Mouse (Mus musculus): ENCODE measurements around the gene Lrrc8d. TPM values are rescaled to one million over a fixed set of nuclear protein-coding genes. Genes with fewer than 3 reads are reported as not detected.

Gene Lrrc8d
- polyA plus RNA-seq, 1 experiment from 2014 or later: 35.7 TPM

DNA sequence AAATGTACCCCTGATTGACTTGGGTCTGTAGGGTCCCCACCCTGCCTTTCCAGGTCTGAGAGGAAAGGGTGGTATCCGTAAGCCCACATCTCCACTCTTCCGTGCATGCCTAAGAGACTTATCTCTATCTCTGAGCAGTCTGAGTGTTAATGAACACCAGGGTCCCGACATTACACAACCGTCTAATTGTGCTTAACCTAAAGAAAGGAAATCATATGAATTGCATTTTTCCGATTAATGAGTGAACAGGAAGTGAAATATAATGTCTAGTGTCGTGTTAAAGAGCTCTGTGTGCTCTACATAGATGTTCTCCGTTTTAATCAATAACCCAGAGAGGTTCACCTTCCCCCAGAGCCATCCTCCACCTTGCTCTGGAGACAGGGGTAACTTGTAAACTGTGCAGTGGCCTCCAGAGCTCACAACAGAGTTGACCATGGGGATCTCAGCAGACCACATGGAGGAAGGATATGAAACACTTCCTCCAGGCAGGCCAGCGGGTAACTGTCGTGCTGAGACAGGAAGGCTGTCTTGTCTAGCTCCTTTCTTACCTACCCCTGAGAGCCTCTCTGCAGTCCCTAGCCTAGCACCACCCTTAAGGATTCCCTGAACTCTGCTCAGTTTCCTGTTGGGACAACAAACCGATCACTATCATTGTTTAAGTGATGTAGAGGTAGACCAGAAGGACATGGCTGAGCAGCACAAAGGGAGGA lies 144.4 kb downstream of the Lrrc8d start:
- no peaks in the 10 kb centered on the region for H3K27me3 ChIP-seq (ENCODE audit: control insufficient read depth, insufficient read depth, low read length)
- no peak for ATAC-seq (ENCODE audit: low read depth)
- H3K4me3 ChIP-seq (ENCODE audit: low read depth, low read length): no peak overlapping the region
- H3K4me2 ChIP-seq (ENCODE audit: low read depth, low read length): no peak overlapping the region
- no peaks in the 10 kb centered on the region for H3K36me3 ChIP-seq (ENCODE audit: control insufficient read depth, insufficient read depth, low read length)
- WGBS: 88% methylated on average over 10 of the region's 10 CpGs
- H3K9me3 ChIP-seq (ENCODE audit: control insufficient read depth, low read length): no peaks in the 10 kb centered on the region
- no peak overlapping the region for H3K9ac ChIP-seq (replicated peaks; ENCODE audit: low read depth, low read length)
- no peaks in the 10 kb centered on the region for H3K4me1 ChIP-seq (ENCODE audit: control insufficient read depth, insufficient read depth, low read length)
- H3K27ac ChIP-seq (ENCODE audit: low read depth, low read length): no peak overlapping the region

GRCm38 (mm10) chr5:105845041-105845440 lies 145.3 kb downstream of the Lrrc8d start:
- H3K4me2 ChIP-seq (ENCODE audit: low read depth, low read length): no peak overlapping the region
- H3K4me3 ChIP-seq (ENCODE audit: low read depth, low read length): no peak overlapping the region
- no peak overlapping the region for H3K27ac ChIP-seq (ENCODE audit: low read depth, low read length)
- H3K27me3 ChIP-seq (ENCODE audit: control insufficient read depth, insufficient read depth, low read length): no peaks in the 10 kb centered on the region
- no peak overlapping the region for H3K9ac ChIP-seq (replicated peaks; ENCODE audit: low read depth, low read length)
- H3K9me3 ChIP-seq (ENCODE audit: control insufficient read depth, low read length): no peaks in the 10 kb centered on the region
- ATAC-seq (ENCODE audit: low read depth): no peak
- H3K4me1 ChIP-seq (ENCODE audit: control insufficient read depth, insufficient read depth, low read length): 0 out of 2 replicates have a peak, but pooled peaks cover under 1% of the 10 kb centered on the region
- WGBS: 89% methylated on average over 2 of the region's 2 CpGs
- H3K36me3 ChIP-seq (ENCODE audit: control insufficient read depth, insufficient read depth, low read length): no peaks in the 10 kb centered on the region

DNA sequence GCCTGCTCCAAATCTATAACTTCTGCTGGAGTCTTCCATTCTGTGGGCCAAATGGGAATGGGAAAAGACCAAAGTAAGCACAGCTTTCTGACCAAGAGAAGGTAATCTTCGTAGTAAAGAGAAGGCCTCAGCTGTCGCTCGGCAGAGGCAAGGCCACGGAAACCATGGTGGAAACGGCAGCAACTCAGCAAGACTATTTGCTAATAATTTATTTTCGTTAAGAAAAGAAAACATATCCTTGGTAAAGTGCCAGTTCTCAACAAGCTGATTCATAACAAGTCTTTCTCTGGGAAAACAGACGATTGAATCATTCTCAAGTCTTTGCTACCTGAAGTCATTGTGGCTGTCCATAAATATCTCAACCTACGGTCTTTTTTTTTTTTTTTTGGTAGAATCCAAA lies 148.0 kb downstream of the Lrrc8d start:
- 88% methylated on average over 8 of the region's 8 CpGs for WGBS
- no peaks in the 10 kb centered on the region for H3K9me3 ChIP-seq (ENCODE audit: control insufficient read depth, low read length)
- H3K36me3 ChIP-seq (ENCODE audit: control insufficient read depth, insufficient read depth, low read length): no peaks in the 10 kb centered on the region
- H3K4me3 ChIP-seq (ENCODE audit: low read depth, low read length): no peak overlapping the region
- no peak overlapping the region for H3K27ac ChIP-seq (ENCODE audit: low read depth, low read length)
- H3K4me2 ChIP-seq (ENCODE audit: low read depth, low read length): no peak overlapping the region
- ATAC-seq (ENCODE audit: low read depth): no peak
- no peaks in the 10 kb centered on the region for H3K27me3 ChIP-seq (ENCODE audit: control insufficient read depth, insufficient read depth, low read length)
- no peak overlapping the region for H3K9ac ChIP-seq (replicated peaks; ENCODE audit: low read depth, low read length)
- 0 out of 2 replicates have a peak, but pooled peaks cover 3% of the 10 kb centered on the region for H3K4me1 ChIP-seq (ENCODE audit: control insufficient read depth, insufficient read depth, low read length)

- Histone ChIP-seq H3K36me3 (ENCODE audit: control insufficient read depth, insufficient read depth, low read length) (no peaks in the 10 kb centered on the region), H3K4me3 (ENCODE audit: low read depth, low read length) (no peak overlapping the region), H3K9ac (replicated peaks; ENCODE audit: low read depth, low read length) (no peak overlapping the region), H3K4me2 (ENCODE audit: low read depth, low read length) (no peak overlapping the region), H3K27me3 (ENCODE audit: control insufficient read depth, insufficient read depth, low read length) (no peaks in the 10 kb centered on the region), H3K27ac (ENCODE audit: low read depth, low read length) (no peak overlapping the region), H3K9me3 (ENCODE audit: control insufficient read depth, low read length) (no peaks in the 10 kb centered on the region), H3K4me1 (ENCODE audit: control insufficient read depth, insufficient read depth, low read length) (0 out of 2 replicates have a peak, but pooled peaks cover 3% of the 10 kb centered on the region)
- no peak for ATAC-seq (ENCODE audit: low read depth)
- 80% methylated on average over 4 of the region's 4 CpGs for WGBS
These were observed 149.5 kb downstream of the Lrrc8d start for GRCm38 (mm10) chr5:105849222-105849621.

- Histone ChIP-seq H3K36me3 (ENCODE audit: control insufficient read depth, insufficient read depth, low read length) (no peaks in the 10 kb centered on the region), H3K4me2 (ENCODE audit: low read depth, low read length) (no peak overlapping the region), H3K4me1 (ENCODE audit: control insufficient read depth, insufficient read depth, low read length) (0 out of 2 replicates have a peak, but pooled peaks cover 3% of the 10 kb centered on the region), H3K9ac (replicated peaks; ENCODE audit: low read depth, low read length) (no peak overlapping the region), H3K9me3 (ENCODE audit: control insufficient read depth, low read length) (no peaks in the 10 kb centered on the region), H3K4me3 (ENCODE audit: low read depth, low read length) (no peak overlapping the region), H3K27me3 (ENCODE audit: control insufficient read depth, insufficient read depth, low read length) (no peaks in the 10 kb centered on the region), H3K27ac (ENCODE audit: low read depth, low read length) (no peak overlapping the region)
- peak; percentile 34; the same call in 1 of the 2 replicates for ATAC-seq (ENCODE audit: low read depth)
- WGBS: 62% methylated on average over 3 of the region's 3 CpGs
These were observed 149.9 kb downstream of the Lrrc8d start for GRCm38 (mm10) chr5:105849643-105850042.

DNA sequence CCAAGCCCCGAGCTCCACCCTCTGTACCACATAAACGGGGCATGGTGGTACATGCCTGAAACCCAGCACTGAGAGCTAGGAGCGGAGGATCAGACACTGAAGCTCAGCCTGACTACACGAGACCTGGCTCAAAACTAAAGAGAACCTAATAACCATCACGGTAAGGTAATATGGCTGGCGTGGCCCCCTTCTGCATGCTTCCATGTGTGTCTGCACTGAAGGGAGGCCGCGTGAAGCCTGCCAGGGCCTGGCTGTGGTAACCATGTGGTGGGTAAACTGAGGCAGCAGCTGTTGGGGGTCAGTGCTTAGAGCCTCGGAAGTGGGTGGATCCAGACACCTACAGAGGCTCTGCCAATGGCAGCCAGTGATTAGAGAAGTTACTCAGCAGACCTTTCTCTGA lies 153.5 kb downstream of the Lrrc8d start:
- Histone ChIP-seq H3K9ac (replicated peaks; ENCODE audit: low read depth, low read length) (no peak overlapping the region), H3K9me3 (ENCODE audit: control insufficient read depth, low read length) (no peaks in the 10 kb centered on the region), H3K36me3 (ENCODE audit: control insufficient read depth, insufficient read depth, low read length) (no peaks in the 10 kb centered on the region), H3K4me3 (ENCODE audit: low read depth, low read length) (no peak overlapping the region), H3K27me3 (ENCODE audit: control insufficient read depth, insufficient read depth, low read length) (no peaks in the 10 kb centered on the region), H3K4me1 (ENCODE audit: control insufficient read depth, insufficient read depth, low read length) (0 out of 2 replicates have a peak, but pooled peaks cover 3% of the 10 kb centered on the region), H3K27ac (ENCODE audit: low read depth, low read length) (no peak overlapping the region), H3K4me2 (ENCODE audit: low read depth, low read length) (no peak overlapping the region)
- ATAC-seq (ENCODE audit: low read depth): no peak
- 85% methylated on average over 9 of the region's 9 CpGs for WGBS

- H3K9ac ChIP-seq (replicated peaks; ENCODE audit: low read depth, low read length): no peak overlapping the region
- H3K4me1 ChIP-seq (ENCODE audit: control insufficient read depth, insufficient read depth, low read length): no peaks in the 10 kb centered on the region
- no peaks in the 10 kb centered on the region for H3K9me3 ChIP-seq (ENCODE audit: control insufficient read depth, low read length)
- no peak overlapping the region for H3K27ac ChIP-seq (ENCODE audit: low read depth, low read length)
- WGBS: 89% methylated on average over 5 of the region's 5 CpGs
- H3K4me2 ChIP-seq (ENCODE audit: low read depth, low read length): no peak overlapping the region
- H3K27me3 ChIP-seq (ENCODE audit: control insufficient read depth, insufficient read depth, low read length): no peaks in the 10 kb centered on the region
- ATAC-seq (ENCODE audit: low read depth): no peak
- no peak overlapping the region for H3K4me3 ChIP-seq (ENCODE audit: low read depth, low read length)
- no peaks in the 10 kb centered on the region for H3K36me3 ChIP-seq (ENCODE audit: control insufficient read depth, insufficient read depth, low read length)
These were observed 157.7 kb downstream of the Lrrc8d start for GRCm38 (mm10) chr5:105857486-105857885.

DNA sequence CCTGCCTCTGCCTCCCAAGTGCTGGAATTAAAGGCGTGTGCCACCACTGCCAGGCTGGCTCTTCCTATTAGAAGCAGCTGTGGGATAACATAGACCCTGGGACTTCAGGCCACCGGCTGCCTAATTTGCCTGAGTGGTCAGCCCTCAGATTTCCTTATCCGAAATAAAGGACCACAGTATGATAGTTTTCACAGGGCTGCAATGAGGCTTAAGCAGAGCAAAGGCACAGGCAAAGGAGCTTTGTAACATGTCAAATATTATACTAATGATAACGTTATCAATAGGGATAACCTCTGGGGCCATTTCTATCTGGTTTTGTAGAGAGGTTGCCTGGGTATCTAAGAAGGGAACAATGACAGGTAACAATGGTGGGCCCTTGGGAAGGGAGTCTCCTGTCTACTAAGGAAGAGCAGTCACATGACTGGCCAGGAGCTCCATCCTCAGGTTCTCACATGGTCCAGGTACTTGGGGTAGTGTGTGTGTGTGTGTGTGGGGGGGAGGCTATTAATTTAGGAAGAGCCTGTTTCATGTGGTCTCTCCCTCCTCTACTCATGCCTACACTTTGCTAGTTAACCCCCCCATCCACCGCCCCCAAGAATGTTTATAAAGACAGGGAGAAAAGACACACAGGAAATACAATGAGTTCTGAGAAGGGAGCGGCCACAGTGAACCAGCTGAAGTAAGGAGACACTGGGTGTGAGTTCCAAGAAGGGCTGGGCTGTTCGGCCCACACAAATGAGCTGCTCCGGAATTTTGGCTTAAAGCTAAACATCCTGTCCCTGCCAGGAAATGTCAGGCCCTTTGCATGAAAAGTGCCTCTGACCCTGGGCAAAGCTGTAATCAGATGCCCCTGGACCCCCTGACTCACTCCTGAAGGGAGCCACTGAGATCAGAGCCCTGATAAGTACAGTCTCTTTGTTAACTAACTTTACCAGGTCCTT lies 159.3 kb downstream of the Lrrc8d start:
- Histone ChIP-seq H3K4me2 (ENCODE audit: low read depth, low read length) (no peak overlapping the region), H3K27me3 (ENCODE audit: control insufficient read depth, insufficient read depth, low read length) (no peaks in the 10 kb centered on the region), H3K36me3 (ENCODE audit: control insufficient read depth, insufficient read depth, low read length) (no peaks in the 10 kb centered on the region), H3K4me3 (ENCODE audit: low read depth, low read length) (no peak overlapping the region), H3K9me3 (ENCODE audit: control insufficient read depth, low read length) (no peaks in the 10 kb centered on the region), H3K9ac (replicated peaks; ENCODE audit: low read depth, low read length) (no peak overlapping the region), H3K27ac (ENCODE audit: low read depth, low read length) (no peak overlapping the region), H3K4me1 (ENCODE audit: control insufficient read depth, insufficient read depth, low read length) (no peaks in the 10 kb centered on the region)
- no peak for ATAC-seq (ENCODE audit: low read depth)
- WGBS: 83% methylated on average over 8 of the region's 8 CpGs
